Mouse (Mus musculus): ENCODE measurements around the gene Kcnab2. TPM values are rescaled to one million over a fixed set of nuclear protein-coding genes. Genes with fewer than 3 reads are reported as not detected.
A peak's percentile ranks its signal among the peaks of the same experiment; 100 is the strongest.

The Kcnab2 gene
- total and polyA plus RNA-seq, 3 experiments = 1.6 to 3.5 (median 2.3) TPM

- Histone ChIP-seq H3K27ac (no peak overlapping the region), H3K9ac (ENCODE audit: low read depth, low read length) (no peak overlapping the region), H3K79me2 (replicated peaks; ENCODE audit: control insufficient read depth, insufficient read depth, low read length) (no peaks in the 10 kb centered on the region), H3K4me1 (ENCODE audit: control insufficient read depth, insufficient read depth, low read length) (no peaks in the 10 kb centered on the region), H3K36me3 (ENCODE audit: control insufficient read depth, insufficient read depth, low read length) (no peaks in the 10 kb centered on the region), H3K4me3 (no peak overlapping the region), H3K27me3 (ENCODE audit: control insufficient read depth, insufficient read depth, low read length) (no peaks in the 10 kb centered on the region)
- TF ChIP-seq POLR2A (IDR thresholded peaks at IDR 0.05; ENCODE audit: insufficient read depth, low read depth, low read length) (no peak), EP300 (IDR thresholded peaks at IDR 0.05; ENCODE audit: insufficient read depth, low read depth, low read length) (no peak), CTCF (IDR thresholded peaks at IDR 0.05) (no peak)
- no peak for DNase-seq
- intact Hi-C loops (cut with DNase I) = no loop called here
- 56% methylated on average over 3 of the region's 3 CpGs for WGBS
Observed at GRCm38 (mm10) chr4:152398926-152399325, 78.7 kb downstream of the Kcnab2 start.

DNA sequence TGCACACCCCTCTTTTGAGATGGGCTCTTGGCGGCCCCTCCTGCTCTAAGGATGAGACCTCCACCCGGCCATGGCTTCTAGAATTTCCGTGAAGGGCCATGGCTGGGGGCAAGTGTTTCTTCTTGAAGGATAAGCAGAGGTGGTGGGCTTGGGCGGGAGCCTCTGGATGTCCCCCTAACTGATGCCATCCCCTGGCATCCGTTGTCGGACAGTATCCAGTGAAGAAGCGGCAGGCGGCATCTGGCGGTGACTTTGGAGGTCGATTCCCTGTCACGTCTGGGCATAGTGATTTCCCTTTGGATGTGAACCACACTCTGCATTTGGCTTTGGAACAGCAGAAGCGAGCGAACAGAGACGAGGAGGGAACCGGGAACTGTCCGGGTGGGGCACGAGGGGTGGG is 85.0 kb downstream of the Kcnab2 start:
- intact Hi-C loops (cut with DNase I) = no loop called here
- Histone ChIP-seq H3K36me3 (ENCODE audit: control insufficient read depth, insufficient read depth, low read length) (no peaks in the 10 kb centered on the region), H3K79me2 (replicated peaks; ENCODE audit: control insufficient read depth, insufficient read depth, low read length) (no peaks in the 10 kb centered on the region), H3K27ac (no peak overlapping the region), H3K27me3 (ENCODE audit: control insufficient read depth, insufficient read depth, low read length) (no peaks in the 10 kb centered on the region), H3K4me1 (ENCODE audit: control insufficient read depth, insufficient read depth, low read length) (no peaks in the 10 kb centered on the region), H3K9ac (ENCODE audit: low read depth, low read length) (no peak overlapping the region), H3K4me3 (no peak overlapping the region)
- no peak for TF ChIP-seq EP300 (IDR thresholded peaks at IDR 0.05; ENCODE audit: insufficient read depth, low read depth, low read length)
- WGBS = 84% methylated on average over 17 of the region's 17 CpGs
- DNase-seq = no peak

GRCm38 (mm10) chr4:152392192-152392591 is 85.5 kb downstream of the Kcnab2 start:
- Histone ChIP-seq H3K27me3 (ENCODE audit: control insufficient read depth, insufficient read depth, low read length) (no peaks in the 10 kb centered on the region), H3K4me1 (ENCODE audit: control insufficient read depth, insufficient read depth, low read length) (no peaks in the 10 kb centered on the region), H3K79me2 (replicated peaks; ENCODE audit: control insufficient read depth, insufficient read depth, low read length) (no peaks in the 10 kb centered on the region), H3K27ac (no peak overlapping the region), H3K9ac (ENCODE audit: low read depth, low read length) (no peak overlapping the region), H3K4me3 (no peak overlapping the region), H3K36me3 (ENCODE audit: control insufficient read depth, insufficient read depth, low read length) (no peaks in the 10 kb centered on the region)
- no peak for DNase-seq
- 66% methylated on average over 5 of the region's 5 CpGs for WGBS
- intact Hi-C loops (cut with DNase I) = no loop called here
- TF ChIP-seq POLR2A (IDR thresholded peaks at IDR 0.05; ENCODE audit: insufficient read depth, low read depth, low read length) = no peak
- no peak for TF ChIP-seq EP300 (IDR thresholded peaks at IDR 0.05; ENCODE audit: insufficient read depth, low read depth, low read length)
- no peak for TF ChIP-seq CTCF (IDR thresholded peaks at IDR 0.05)

- Histone ChIP-seq H3K4me3 (no peak overlapping the region), H3K4me1 (ENCODE audit: control insufficient read depth, insufficient read depth, low read length) (no peaks in the 10 kb centered on the region), H3K27me3 (ENCODE audit: control insufficient read depth, insufficient read depth, low read length) (no peaks in the 10 kb centered on the region), H3K79me2 (replicated peaks; ENCODE audit: control insufficient read depth, insufficient read depth, low read length) (no peaks in the 10 kb centered on the region), H3K9ac (ENCODE audit: low read depth, low read length) (no peak overlapping the region), H3K36me3 (ENCODE audit: control insufficient read depth, insufficient read depth, low read length) (no peaks in the 10 kb centered on the region), H3K27ac (no peak overlapping the region)
- DNase-seq = peak in 1 of 2 experiments; percentile 30
- 53% methylated on average over 16 of the region's 16 CpGs for WGBS
- intact Hi-C loops (cut with DNase I) = no loop called here
- TF ChIP-seq EP300 (IDR thresholded peaks at IDR 0.05; ENCODE audit: insufficient read depth, low read depth, low read length) (no peak), POLR2A (IDR thresholded peaks at IDR 0.05; ENCODE audit: insufficient read depth, low read depth, low read length) (no peak), CTCF (IDR thresholded peaks at IDR 0.05) (peak; percentile 39)
Observed at GRCm38 (mm10) chr4:152385644-152386043, 92.0 kb downstream of the Kcnab2 start.

DNA sequence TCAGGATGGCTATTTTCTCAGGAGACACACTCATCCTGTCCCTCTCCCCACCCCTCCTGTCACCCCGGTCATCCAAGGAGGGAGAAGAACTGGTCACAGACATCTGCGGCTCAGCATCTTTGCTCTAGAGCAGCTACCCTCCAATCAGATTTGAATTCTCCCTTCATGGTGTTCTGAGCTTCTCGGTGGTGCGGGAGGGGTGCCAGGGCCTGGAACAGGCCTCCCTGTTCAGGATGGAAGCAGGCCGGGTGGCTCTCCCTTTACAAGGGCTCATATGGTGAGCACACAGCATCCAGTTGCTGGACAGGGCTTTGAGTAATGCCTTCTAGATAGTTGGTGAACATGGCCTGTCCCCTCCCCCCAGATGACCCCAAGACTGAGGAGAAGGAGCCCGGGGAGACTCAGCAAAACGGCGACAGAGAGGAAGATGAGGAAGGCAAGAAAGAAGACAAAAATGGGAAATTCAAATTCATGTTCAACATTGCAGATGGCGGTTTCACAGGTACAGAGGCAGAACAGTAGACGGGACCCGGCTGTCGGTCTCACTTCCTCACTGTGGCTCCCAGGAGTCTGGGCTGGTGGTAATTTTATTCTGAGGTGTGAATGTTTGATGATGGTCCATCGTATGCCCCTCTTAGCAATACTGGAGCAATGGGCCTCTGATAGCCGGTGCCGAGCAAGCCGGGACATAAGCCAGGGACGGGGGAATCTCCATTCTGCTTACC is 95.0 kb downstream of the Kcnab2 start:
- Histone ChIP-seq H3K27ac (no peak overlapping the region), H3K4me1 (ENCODE audit: control insufficient read depth, insufficient read depth, low read length) (no peaks in the 10 kb centered on the region), H3K27me3 (ENCODE audit: control insufficient read depth, insufficient read depth, low read length) (no peaks in the 10 kb centered on the region), H3K9ac (ENCODE audit: low read depth, low read length) (no peak overlapping the region), H3K79me2 (replicated peaks; ENCODE audit: control insufficient read depth, insufficient read depth, low read length) (no peaks in the 10 kb centered on the region), H3K4me3 (no peak overlapping the region), H3K36me3 (ENCODE audit: control insufficient read depth, insufficient read depth, low read length) (no peaks in the 10 kb centered on the region)
- intact Hi-C loops (cut with DNase I) = no loop called here
- TF ChIP-seq POLR2A (IDR thresholded peaks at IDR 0.05; ENCODE audit: insufficient read depth, low read depth, low read length) (no peak), EP300 (IDR thresholded peaks at IDR 0.05; ENCODE audit: insufficient read depth, low read depth, low read length) (no peak), CTCF (IDR thresholded peaks at IDR 0.05) (no peak)
- no peak for DNase-seq
- WGBS = 72% methylated on average over 17 of the region's 17 CpGs

- no peak overlapping the region for H3K4me3 ChIP-seq
- no peaks in the 10 kb centered on the region for H3K79me2 ChIP-seq (replicated peaks; ENCODE audit: control insufficient read depth, insufficient read depth, low read length)
- no peaks in the 10 kb centered on the region for H3K36me3 ChIP-seq (ENCODE audit: control insufficient read depth, insufficient read depth, low read length)
- H3K4me1 ChIP-seq (ENCODE audit: control insufficient read depth, insufficient read depth, low read length) = no peaks in the 10 kb centered on the region
- no peak overlapping the region for H3K27ac ChIP-seq
- 66% methylated on average over 7 of the region's 7 CpGs for WGBS
- no peak for TF ChIP-seq CTCF (IDR thresholded peaks at IDR 0.05)
- no peak for TF ChIP-seq POLR2A (IDR thresholded peaks at IDR 0.05; ENCODE audit: insufficient read depth, low read depth, low read length)
- no peak for TF ChIP-seq EP300 (IDR thresholded peaks at IDR 0.05; ENCODE audit: insufficient read depth, low read depth, low read length)
- intact Hi-C loops (cut with DNase I) = no loop called here
- no peak for DNase-seq
- H3K27me3 ChIP-seq (ENCODE audit: control insufficient read depth, insufficient read depth, low read length) = peaks cover 6% of the 10 kb centered on the region; the same call in 1 of the 2 replicates
- no peak overlapping the region for H3K9ac ChIP-seq (ENCODE audit: low read depth, low read length)
Observed at GRCm38 (mm10) chr4:152365228-152365627, 112.4 kb downstream of the Kcnab2 start.
